Mouse (Mus musculus) CH12.LX (cell line): ENCODE measurements at regions not wholly inside any gene's neighbourhood (a gene's known extent, or its start where the extent isn't known, plus 50 kb on each side); places are given as distances from the start of the nearest gene placed in this dataset.

ENCODE experiments used
- BHLHE40 ChIP-seq: IDR thresholded peaks from 2 replicates; pipeline ENCODE4 v1.6.1; 2011; ENCODE audit warnings: mild to moderate bottlenecking, low read depth, low read length, improper control_type of control experiment
- CHD2 ChIP-seq: IDR thresholded peaks from 2 replicates; pipeline ENCODE4 v1.6.1; 2011; ENCODE audit warnings: low read length, improper control_type of control experiment
- CTCF ChIP-seq, 2 experiments: IDR thresholded peaks in 1 of 2; conservative IDR thresholded peaks in 1 of 2; 2 replicates each; pipeline ENCODE4 v1.5.1; 2011 to 2012; ENCODE audit warnings: low read depth in 2 of 2, low read length in 2 of 2, improper control_type of control experiment in 1 of 2, inconsistent platforms in 1 of 2, mild to moderate bottlenecking in 1 of 2, moderate library complexity in 1 of 2
- E2F4 ChIP-seq: IDR thresholded peaks from 2 replicates; pipeline ENCODE4 v1.6.1; 2011; ENCODE audit warnings: low read depth, low read length, improper control_type of control experiment; ENCODE audit not compliant: insufficient replicate concordance
- EP300 ChIP-seq: IDR thresholded peaks from 2 replicates; pipeline ENCODE4 v1.6.1; 2011; ENCODE audit warnings: low read length, improper control_type of control experiment
- ETS1 ChIP-seq: conservative IDR thresholded peaks from 2 replicates; pipeline ENCODE4 v1.6.1; 2012; ENCODE audit warnings: low read depth, mild to moderate bottlenecking, inconsistent platforms, low read length, improper control_type of control experiment, moderate library complexity
- HCFC1 ChIP-seq: IDR thresholded peaks from 2 replicates; pipeline ENCODE4 v1.6.1; 2012; ENCODE audit warnings: low read depth, mild to moderate bottlenecking, inconsistent platforms, low read length, improper control_type of control experiment
- NRF1 ChIP-seq: IDR thresholded peaks from 2 replicates; pipeline ENCODE4 v1.6.1; 2014; ENCODE audit warnings: low read depth, mild to moderate bottlenecking, inconsistent platforms, low read length, improper control_type of control experiment, moderate library complexity
- POLR2A ChIP-seq: IDR thresholded peaks from 2 replicates; pipeline ENCODE4 v1.6.1; 2011; ENCODE audit warnings: low read depth, mild to moderate bottlenecking, improper control_type of control experiment, low read length
- RCOR1 ChIP-seq: conservative IDR thresholded peaks from 2 replicates; pipeline ENCODE4 v1.6.1; 2012; ENCODE audit warnings: low read depth, mild to moderate bottlenecking, inconsistent platforms, low read length, improper control_type of control experiment
- TCF12 ChIP-seq: IDR thresholded peaks from 2 replicates; pipeline ENCODE4 v1.6.1; 2014; ENCODE audit warnings: low read depth, mild to moderate bottlenecking, inconsistent platforms, low read length, improper control_type of control experiment
- USF2 ChIP-seq: conservative IDR thresholded peaks from 2 replicates; pipeline ENCODE4 v1.6.1; 2011; ENCODE audit warnings: low read depth, low read length, improper control_type of control experiment

DNA sequence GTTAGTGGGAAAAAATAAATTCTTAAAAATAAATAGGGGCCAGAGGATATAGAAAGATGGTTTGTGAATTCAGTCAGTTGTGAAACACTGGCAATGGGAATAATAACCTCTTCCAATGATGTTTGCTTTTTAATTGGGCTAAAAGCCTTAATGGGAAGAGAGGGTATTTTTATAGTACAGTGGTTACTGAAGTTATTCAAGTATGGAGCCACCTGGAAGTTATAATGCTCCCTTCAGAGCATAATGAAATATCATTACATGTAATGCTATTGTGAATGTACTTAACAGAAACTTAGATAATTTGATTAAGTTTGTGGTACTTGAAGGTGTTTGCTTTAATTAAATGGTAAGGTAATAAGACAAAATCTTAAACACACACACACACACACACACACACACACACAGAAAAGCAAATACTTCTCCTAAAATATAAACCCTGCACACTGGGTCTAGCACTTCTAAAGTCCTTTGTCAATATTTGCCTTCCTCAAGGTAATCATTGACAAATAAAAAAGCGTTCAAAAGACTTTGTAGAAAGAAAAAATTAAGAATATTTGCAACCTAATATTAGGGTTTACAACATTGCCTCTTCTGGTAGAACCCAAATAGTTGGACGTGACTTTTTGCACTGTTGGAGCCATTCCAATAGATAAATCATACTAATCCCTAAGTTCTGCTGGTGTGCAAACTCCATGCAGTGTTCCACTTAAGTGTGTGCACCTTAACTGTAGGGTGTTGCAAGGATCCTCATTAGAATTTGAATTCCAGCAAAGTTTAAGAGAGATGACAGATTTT is 526.7 kb upstream of the Pdzrn3 start:
- TF ChIP-seq POLR2A (no peak), EP300 (no peak), TCF12 (no peak), ETS1 (no peak), CTCF (conservative IDR thresholded peaks at IDR 0.05 in 1 of 2, IDR thresholded peaks at IDR 0.05 in 1 of 2; ENCODE audit: low read depth in 2 of 2, low read length in 2 of 2) (no peak), HCFC1 (no peak), NRF1 (no peak), CHD2 (no peak), RCOR1 (no peak), E2F4 (no peak), BHLHE40 (no peak), USF2 (no peak)
